Mouse (Mus musculus): ENCODE measurements around the gene Ear6. TPM values are rescaled to one million over a fixed set of nuclear protein-coding genes. Genes with fewer than 3 reads are reported as not detected.
"Not testable (repeated sequence)": the region's sequence is repeated elsewhere in the genome, so short reads cannot be mapped to it uniquely, and the experiment has no call there.

Ear6 gene
- not detected for polyA plus RNA-seq (2017; shearing (Covaris generic))

GRCm38 (mm10) chr14:51853399-51853798, at the start of gene Ear6:
Ear6 (plus strand) TSS chr14:51853699.
- ATAC-seq, result no peak

GRCm38 (mm10) chr14:51826625-51827024, 26.9 kb upstream of the Ear6 start:
- ATAC-seq, result peak; percentile 63

- peak; percentile 46 for ATAC-seq
Observed at GRCm38 (mm10) chr14:51827842-51828241, 25.7 kb upstream of the Ear6 start.

- ATAC-seq, result no peak
Observed at GRCm38 (mm10) chr14:51829188-51829587, 24.3 kb upstream of the Ear6 start.

- ATAC-seq, result not testable (repeated sequence)
Observed at GRCm38 (mm10) chr14:51838480-51838879, 15.0 kb upstream of the Ear6 start.

GRCm38 (mm10) chr14:51842250-51842649, 11.2 kb upstream of the Ear6 start:
- ATAC-seq, result no peak

GRCm38 (mm10) chr14:51842781-51843180, 10.7 kb upstream of the Ear6 start:
- peak; percentile 96 for ATAC-seq

- ATAC-seq, result no peak
Observed at GRCm38 (mm10) chr14:51843882-51844281, 9.6 kb upstream of the Ear6 start.

GRCm38 (mm10) chr14:51846566-51846965, 6.9 kb upstream of the Ear6 start:
- ATAC-seq, result no peak

GRCm38 (mm10) chr14:51851006-51851405, 2.5 kb upstream of the Ear6 start:
- not testable (repeated sequence) for ATAC-seq

GRCm38 (mm10) chr14:51855280-51855679, 1.8 kb downstream of the Ear6 start:
- ATAC-seq, result not testable (repeated sequence)

GRCm38 (mm10) chr14:51863603-51864002, 10.1 kb downstream of the Ear6 start:
- ATAC-seq, result not testable (repeated sequence)

- peak; percentile 10 for ATAC-seq
Observed at GRCm38 (mm10) chr14:51870756-51871155, 17.3 kb downstream of the Ear6 start.

- no peak for ATAC-seq
Observed at GRCm38 (mm10) chr14:51871741-51872140, 18.2 kb downstream of the Ear6 start.

- ATAC-seq, result no peak
Observed at GRCm38 (mm10) chr14:51877517-51877916, 24.0 kb downstream of the Ear6 start.

- ATAC-seq, result peak; percentile 62
Observed at GRCm38 (mm10) chr14:51883527-51884030, 30.1 kb downstream of the Ear6 start.

GRCm38 (mm10) chr14:51884031-51884544, 30.6 kb downstream of the Ear6 start:
- no peak for ATAC-seq

GRCm38 (mm10) chr14:51884598-51885331, 31.3 kb downstream of the Ear6 start, which contains the start of gene Mettl17:
Mettl17 (plus strand) TSS chr14:51884842.
- peak; percentile 94 for ATAC-seq

GRCm38 (mm10) chr14:51886051-51886450, 32.6 kb downstream of the Ear6 start:
- no peak for ATAC-seq

- no peak for ATAC-seq
Observed at GRCm38 (mm10) chr14:51889833-51890232, 36.3 kb downstream of the Ear6 start.

- peak; percentile 66 for ATAC-seq
Observed at GRCm38 (mm10) chr14:51892191-51892939, 38.9 kb downstream of the Ear6 start, which contains the start of gene Slc39a2. Slc39a2 (plus strand) TSS chr14:51892889.

- ATAC-seq, result no peak
Observed at GRCm38 (mm10) chr14:51893094-51893794, 39.7 kb downstream of the Ear6 start.

- ATAC-seq, result no peak
Observed at GRCm38 (mm10) chr14:51893809-51894208, 40.3 kb downstream of the Ear6 start.
